Mouse (Mus musculus): ENCODE measurements around the gene Rbm4. TPM values are rescaled to one million over a fixed set of nuclear protein-coding genes. Genes with fewer than 3 reads are reported as not detected.
A peak's percentile ranks its signal among the peaks of the same experiment; 100 is the strongest.
"Not testable (repeated sequence)": the region's sequence is repeated elsewhere in the genome, so short reads cannot be mapped to it uniquely, and the experiment has no call there.

The Rbm4 gene
- total RNA-seq, 2 experiments from 2014 or later, result 41.4 to 48.7 TPM

DNA sequence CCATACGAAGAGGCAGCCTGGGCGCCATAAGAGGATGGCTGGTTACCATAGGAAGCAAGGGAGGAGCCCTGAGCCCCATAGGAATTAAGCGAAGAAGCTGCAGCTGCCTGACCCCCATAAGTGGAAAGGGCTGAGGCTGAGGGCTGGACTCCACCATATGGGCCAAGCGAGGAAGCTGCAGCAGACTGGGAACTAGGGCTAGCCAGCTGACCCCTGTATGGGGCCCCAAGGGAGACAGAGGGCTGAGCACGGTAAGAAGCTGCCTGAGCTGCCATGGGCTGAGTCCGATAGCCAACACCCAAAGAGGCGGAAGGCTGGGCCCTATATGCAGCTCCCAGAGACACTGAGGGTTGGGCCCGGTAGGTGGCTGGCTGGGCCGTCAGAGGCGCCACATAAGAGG lies 9.6 kb upstream of the Rbm4 start:
- no peak for DNase-seq
- intact Hi-C loops (cut with DNase I), result no loop called here

GRCm38 (mm10) chr19:4802691-4803091 lies 9.0 kb upstream of the Rbm4 start:
- intact Hi-C loops (cut with DNase I), result no loop called here
- DNase-seq, result no peak

DNA sequence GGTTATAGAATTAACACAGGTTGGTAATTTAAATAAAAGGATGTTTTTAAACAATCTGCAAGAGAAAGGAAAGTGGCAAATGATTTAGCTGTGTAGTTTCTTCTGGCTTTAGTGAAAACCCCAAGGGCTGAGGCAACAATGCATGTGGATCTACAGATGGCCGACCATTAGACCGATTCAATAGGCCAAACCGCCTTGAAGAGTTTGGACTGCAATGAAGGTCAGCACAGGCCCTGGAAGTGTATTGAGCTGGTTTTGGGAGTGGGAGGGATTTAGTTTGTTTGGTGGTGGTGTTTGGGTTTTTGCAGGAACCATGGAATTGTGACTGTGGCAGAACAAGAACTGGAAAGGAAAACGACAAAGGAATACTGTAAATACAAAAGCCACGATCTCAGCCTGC lies 5.4 kb upstream of the Rbm4 start:
- intact Hi-C loops (cut with DNase I), result loop anchor here (5.0 kb wide), 1 partner anchor 37 kb away; no protein-coding TSS in a partner anchor
- DNase-seq, result no peak

DNA sequence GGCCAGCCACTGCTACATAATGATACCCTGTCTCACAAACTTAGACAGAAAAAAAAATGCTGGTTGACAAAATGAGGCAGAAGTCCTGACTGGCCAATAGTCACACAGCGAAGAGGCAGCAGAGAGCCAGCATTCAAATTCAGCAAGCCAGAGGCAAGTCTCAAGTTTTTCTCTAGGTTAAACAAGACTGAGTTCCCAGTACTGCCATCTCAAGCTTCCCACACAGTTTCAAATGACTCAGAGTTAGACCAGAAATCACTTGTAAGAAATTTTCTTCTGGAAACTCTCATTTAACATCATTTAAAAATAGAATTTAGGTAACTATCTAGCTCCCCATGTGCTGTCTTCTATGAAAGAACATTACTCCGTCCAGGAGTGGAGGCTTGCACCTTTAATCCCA lies 4.1 kb upstream of the Rbm4 start:
- intact Hi-C loops (cut with DNase I), result loop anchor here (5.0 kb wide), 1 partner anchor 36 kb away; no protein-coding TSS in a partner anchor
- no peak for DNase-seq

DNA sequence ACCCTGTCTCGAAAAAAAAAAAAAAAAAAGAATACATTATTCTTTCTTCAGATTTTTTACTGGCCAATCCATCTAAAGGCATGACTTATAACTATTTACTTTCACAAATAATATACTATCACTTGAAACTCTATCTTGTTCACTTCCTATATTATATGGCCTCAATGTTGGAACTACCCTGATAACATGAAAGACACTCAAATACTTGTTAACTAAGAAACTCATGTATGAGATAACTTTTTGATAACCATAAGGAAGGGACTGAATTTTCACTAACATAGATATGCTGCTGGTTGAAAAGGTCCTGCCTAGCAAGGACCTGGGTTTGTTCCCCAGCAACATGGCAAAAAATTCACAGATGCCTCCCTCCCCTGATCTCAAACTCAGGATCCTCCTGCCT lies 2.2 kb upstream of the Rbm4 start:
- intact Hi-C loops (cut with DNase I), result loop anchor here (2.0 to 5.0 kb wide), 2 partner anchors 13 to 34 kb away; no protein-coding TSS in a partner anchor
- DNase-seq, result no peak

- intact Hi-C loops (cut with DNase I), result no loop called here
- no peak for DNase-seq
Measured at GRCm38 (mm10) chr19:4793281-4793830, 345 bp downstream of the Rbm4 start.

GRCm38 (mm10) chr19:4786313-4786712 lies 7.4 kb downstream of the Rbm4 start:
- DNase-seq, result no peak
- intact Hi-C loops (cut with DNase I), result no loop called here

GRCm38 (mm10) chr19:4785206-4785605 lies 8.5 kb downstream of the Rbm4 start:
- intact Hi-C loops (cut with DNase I), result no loop called here
- no peak for DNase-seq

DNA sequence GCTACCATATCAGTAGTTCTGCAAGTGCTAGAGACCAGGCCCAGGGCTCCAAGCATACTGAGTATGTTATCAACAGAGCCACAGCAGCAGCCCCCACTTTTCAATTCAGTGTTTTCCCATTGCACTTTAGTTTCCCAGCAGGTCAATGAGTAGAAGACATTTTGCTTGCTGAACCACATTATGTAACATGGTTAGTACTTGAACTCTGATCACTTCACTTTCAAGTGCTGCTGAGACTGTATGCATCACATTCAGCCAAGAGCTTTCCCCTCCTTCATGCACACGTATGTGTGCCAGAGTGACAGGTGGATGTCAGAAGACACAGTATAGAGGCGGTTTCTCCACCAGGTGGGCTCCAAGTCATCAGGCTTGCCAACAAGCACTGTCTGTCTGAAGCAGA lies 10.8 kb downstream of the Rbm4 start:
- intact Hi-C loops (cut with DNase I), result no loop called here
- no peak for DNase-seq

- intact Hi-C loops (cut with DNase I), result no loop called here
Measured at GRCm38 (mm10) chr19:4772785-4773184, 20.9 kb downstream of the Rbm4 start.

DNA sequence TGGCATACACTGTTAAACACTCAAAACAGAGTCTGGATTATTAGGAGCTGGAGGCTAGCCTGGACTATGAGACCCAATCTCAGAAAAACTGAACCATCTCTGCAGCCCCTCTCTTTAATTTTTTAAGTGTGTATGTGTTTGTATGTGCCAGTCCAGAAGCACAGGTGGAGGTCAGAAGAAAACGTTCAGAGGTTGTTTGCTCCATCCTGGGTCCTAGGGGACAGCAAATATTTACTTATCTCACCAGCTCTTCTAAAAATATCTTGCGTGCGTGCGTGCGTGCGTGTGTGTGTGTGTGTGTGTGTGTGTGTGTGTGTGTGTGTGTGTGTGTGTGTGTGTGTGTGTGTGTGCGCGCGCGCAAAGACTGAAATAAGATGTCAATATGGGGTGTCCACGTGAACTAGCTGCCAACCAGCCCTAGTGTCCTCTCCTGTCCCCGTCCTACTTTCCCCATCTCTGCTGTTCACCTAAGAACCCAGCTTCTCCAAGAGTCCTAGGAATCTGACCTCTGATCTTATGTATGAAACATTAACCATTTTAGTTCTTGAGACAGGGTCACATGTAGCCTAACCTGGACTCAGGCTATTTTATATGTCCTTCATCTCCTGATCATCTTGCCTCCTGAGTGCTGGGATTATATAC lies 26.1 kb downstream of the Rbm4 start:
- no peak for DNase-seq
- intact Hi-C loops (cut with DNase I), result no loop called here

More at GRCm38 (mm10) chr19:4772785-4773184, 20.9 kb downstream of the Rbm4 start:
- no peak for DNase-seq

GRCm38 (mm10) chr19:4762876-4763275 lies 30.8 kb downstream of the Rbm4 start:
- intact Hi-C loops (cut with DNase I), result loop anchor here (5.0 kb wide), 1 partner anchor 34 kb away; no protein-coding TSS in a partner anchor

DNA sequence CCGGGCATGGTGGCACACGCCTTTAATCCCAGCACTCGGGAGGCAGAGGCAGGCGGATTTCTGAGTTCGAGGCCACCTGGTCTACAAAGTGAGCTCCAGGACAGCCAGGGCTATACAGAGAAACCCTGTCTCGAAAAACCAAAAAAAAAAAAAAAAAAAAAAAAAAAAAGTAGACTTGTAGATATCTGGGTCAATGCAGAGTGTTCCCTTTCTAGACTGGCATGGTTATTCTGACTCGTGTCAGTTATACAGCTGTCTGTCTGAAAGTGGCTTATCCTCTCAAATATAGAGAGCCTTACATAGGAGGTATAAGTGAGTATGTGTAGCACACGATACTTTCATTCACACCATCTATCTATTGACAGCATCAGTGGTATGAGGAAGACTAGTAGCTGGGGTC lies 33.2 kb downstream of the Rbm4 start:
- DNase-seq, result not testable (repeated sequence)
- intact Hi-C loops (cut with DNase I), result loop anchor here (5.0 kb wide), 1 partner anchor 37 kb away; no protein-coding TSS in a partner anchor

More at GRCm38 (mm10) chr19:4762876-4763275, 30.8 kb downstream of the Rbm4 start:
- DNase-seq, result no peak

- intact Hi-C loops (cut with DNase I), result loop anchor here (5.0 kb wide), 1 partner anchor 150 kb away; the partner anchor contains the start of gene Bbs1
- DNase-seq, result no peak
Measured at GRCm38 (mm10) chr19:4756921-4757320, 36.8 kb downstream of the Rbm4 start.

DNA sequence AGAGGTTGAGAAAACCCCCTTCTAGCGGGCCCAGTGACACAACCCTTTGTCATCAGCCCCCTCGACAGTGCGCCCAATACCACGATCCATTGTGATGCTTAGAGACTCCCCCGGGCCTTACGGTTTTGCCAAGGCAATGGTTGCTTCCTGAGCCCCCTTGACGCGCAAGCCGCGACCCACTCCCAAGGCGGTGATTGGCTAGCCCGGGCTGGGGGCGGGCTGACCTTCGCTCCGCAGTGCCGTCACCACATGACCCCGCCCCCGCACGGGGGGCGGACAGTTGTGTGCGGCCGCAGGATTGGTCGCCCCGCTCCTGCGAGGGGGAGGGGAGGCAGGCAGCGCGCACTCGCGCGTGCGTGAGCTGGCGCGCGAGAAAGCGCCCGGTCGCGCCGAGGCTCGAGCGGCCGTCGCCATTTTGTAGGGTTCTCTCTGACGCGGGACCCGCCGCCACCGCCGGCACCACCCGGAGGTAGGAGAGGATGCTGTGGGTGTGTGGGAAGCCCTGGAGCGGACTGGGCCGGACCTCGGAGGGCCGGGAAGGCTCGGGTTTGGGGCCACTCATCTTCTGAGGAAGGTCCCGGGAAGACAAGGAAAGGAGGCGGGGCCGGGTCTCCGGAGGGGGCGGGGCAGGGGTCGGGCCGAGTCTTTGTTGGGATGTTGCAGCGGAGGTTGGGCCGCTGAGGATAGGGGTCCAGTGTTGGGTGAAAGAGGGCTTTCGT lies 37.3 kb downstream of the Rbm4 start, which contains the start of gene Rbm4b:
TSS of gene Rbm4b (plus strand) at position 305 of the 719 bp plus-strand sequence.
- DNase-seq, result peak; percentile 98
- intact Hi-C loops (cut with DNase I), result loop anchor here (5.0 kb wide), 1 partner anchor 151 kb away; the partner anchor contains the start of gene Bbs1

DNA sequence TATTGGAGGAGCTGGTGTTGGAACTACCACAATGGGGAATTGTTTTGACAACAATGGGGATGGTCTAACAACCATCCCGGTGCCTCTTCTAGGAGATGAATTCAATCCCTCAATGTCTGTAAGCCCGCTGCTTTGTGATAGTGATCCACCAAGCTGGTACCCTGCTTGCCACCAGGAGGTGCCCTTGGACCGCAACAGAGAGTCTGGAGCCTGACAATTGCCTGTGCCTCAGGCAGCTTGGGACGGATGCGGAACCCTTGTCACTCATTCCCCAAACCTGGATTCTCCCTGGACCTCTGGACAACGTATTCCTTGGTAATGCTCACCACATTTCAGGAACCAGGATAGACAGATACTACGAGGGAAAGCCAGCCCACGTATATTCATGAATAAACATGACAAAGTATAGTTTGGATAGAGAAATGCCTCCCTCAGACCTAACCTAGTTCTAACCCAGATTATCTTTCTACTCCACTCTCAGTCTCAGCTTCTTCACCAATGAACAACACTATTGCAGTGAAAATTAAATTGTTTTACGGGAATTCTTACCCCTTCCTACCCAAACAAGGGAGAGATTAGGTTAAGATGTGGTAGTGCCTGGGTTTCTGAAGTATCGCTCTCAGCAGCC lies 38.0 kb downstream of the Rbm4 start:
- intact Hi-C loops (cut with DNase I), result loop anchor here (1.0 to 5.0 kb wide), 3 partner anchors 57 to 152 kb away; partner anchors contain the start of gene Bbs1
- DNase-seq, result peak; percentile 89 to 93

DNA sequence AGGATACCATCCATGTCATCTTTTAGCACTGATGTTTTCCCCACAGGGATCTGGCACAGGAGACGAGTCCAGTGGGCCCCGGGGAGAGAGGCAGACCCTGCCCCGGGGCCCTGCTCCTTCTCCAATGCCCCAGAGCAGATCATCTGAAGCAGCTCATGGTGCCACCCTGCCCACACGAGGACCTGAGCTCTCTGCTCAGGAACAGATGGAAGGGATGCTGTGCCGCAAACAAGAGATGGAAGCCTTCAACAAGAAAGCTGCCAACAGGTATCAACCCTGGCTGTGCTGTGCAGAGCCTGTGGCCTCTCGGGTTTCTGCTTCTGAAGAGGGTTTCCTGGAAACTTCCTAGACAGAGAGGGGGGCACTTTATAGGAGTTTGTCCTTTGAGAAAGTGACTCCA lies 43.7 kb downstream of the Rbm4 start:
- intact Hi-C loops (cut with DNase I), result loop anchor here (5.0 kb wide), 1 partner anchor 217 kb away; no protein-coding TSS in a partner anchor
- no peak for DNase-seq

DNA sequence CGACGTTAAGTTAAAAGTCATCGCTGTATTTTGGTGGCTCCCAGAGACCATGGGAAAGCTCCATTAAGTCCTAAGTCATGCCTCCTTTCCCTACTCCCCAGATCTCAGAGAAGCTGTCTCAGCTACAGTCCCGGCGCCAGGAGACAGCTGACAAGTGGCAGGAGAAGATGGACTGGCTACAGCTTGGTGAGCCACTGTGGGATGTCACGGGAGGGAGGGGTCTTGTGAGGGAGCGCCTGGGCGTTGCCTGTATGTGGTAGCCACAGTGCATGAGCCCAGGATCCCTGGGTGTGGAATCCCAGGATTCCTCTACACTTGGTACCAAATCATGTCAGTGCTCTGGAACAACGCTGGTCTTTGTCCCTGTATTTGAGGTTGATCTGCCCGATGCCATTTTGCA lies 45.2 kb downstream of the Rbm4 start:
- DNase-seq, result no peak
- intact Hi-C loops (cut with DNase I), result no loop called here

GRCm38 (mm10) chr19:4747631-4748312 lies 45.9 kb downstream of the Rbm4 start:
- peak in 1 of 2 experiments; percentile 34 for DNase-seq
- intact Hi-C loops (cut with DNase I), result no loop called here

- DNase-seq, result peak; percentile 51 to 53
- intact Hi-C loops (cut with DNase I), result no loop called here
Measured at GRCm38 (mm10) chr19:4746611-4747010, 47.1 kb downstream of the Rbm4 start.
